Mouse (Mus musculus) midbrain, embryonic 12.5 days (tissue): ENCODE data around the gene Zyx. TPM values are rescaled to one million over a fixed set of nuclear protein-coding genes. Genes with fewer than 3 reads are reported as not detected.

Experiments
- ATAC-seq: fragments of 200-750 bp; cut with Nextera tagmentation; 2 replicates; pipeline ENCODE4 v1.8.0; 2017; ENCODE audit warnings: low read depth, moderate TSS enrichment, moderate library complexity; ENCODE audit not compliant: low FRiP score
- H3K27ac ChIP-seq: fragments of 300-500 bp; sonication (generic); replicated peaks from 2 replicates; pipeline ENCODE4 v1.5.1; 2016; ENCODE audit warnings: mild to moderate bottlenecking
- H3K27me3 ChIP-seq: fragments of 300-500 bp; sonication (generic); 2 replicates; pipeline ENCODE4 v1.6.1; 2016; ENCODE audit warnings: mild to moderate bottlenecking
- H3K36me3 ChIP-seq: fragments of 300-500 bp; sonication (generic); 2 replicates; pipeline ENCODE4 v1.6.1; 2016
- H3K4me1 ChIP-seq: fragments of 300-500 bp; sonication (generic); 2 replicates; pipeline ENCODE4 v1.6.1; 2016
- H3K4me2 ChIP-seq: fragments of 300-500 bp; sonication (generic); replicated peaks from 2 replicates; pipeline ENCODE4 v1.6.1; 2016; ENCODE audit warnings: mild to moderate bottlenecking, moderate library complexity
- H3K4me3 ChIP-seq: fragments of 300-500 bp; sonication (generic); 2 replicates; pipeline ENCODE4 v1.5.1; 2016; ENCODE audit warnings: mild to moderate bottlenecking
- H3K9ac ChIP-seq: fragments of 300-500 bp; sonication (generic); replicated peaks from 2 replicates; pipeline ENCODE4 v1.6.1; 2016; ENCODE audit warnings: mild to moderate bottlenecking, moderate library complexity
- H3K9me3 ChIP-seq: fragments of 300-500 bp; sonication (generic); 2 replicates; pipeline ENCODE4 v1.6.1; 2016; ENCODE audit warnings: mild to moderate bottlenecking
- WGBS: fragments of 180-500 bp; shearing (Covaris S2); methylation state at CpG from one replicate; pipeline ENCODE4 v1.1.7; 2016; 5-methylcytosine and 5-hydroxymethylcytosine counted together
- polyA plus RNA-seq: library from polyadenylated mRNA; unstranded; fragments of >200 nt; fragmentation: Nextera tagmentation; extraction: Ambion mirVana; gene quantifications from 2 replicates; pipeline ENCODE4 v1.2.1, GENCODE M21; 2016

Gene Zyx
- polyA plus RNA-seq, 1 experiment from 2014 or later, result 71.5 TPM

DNA sequence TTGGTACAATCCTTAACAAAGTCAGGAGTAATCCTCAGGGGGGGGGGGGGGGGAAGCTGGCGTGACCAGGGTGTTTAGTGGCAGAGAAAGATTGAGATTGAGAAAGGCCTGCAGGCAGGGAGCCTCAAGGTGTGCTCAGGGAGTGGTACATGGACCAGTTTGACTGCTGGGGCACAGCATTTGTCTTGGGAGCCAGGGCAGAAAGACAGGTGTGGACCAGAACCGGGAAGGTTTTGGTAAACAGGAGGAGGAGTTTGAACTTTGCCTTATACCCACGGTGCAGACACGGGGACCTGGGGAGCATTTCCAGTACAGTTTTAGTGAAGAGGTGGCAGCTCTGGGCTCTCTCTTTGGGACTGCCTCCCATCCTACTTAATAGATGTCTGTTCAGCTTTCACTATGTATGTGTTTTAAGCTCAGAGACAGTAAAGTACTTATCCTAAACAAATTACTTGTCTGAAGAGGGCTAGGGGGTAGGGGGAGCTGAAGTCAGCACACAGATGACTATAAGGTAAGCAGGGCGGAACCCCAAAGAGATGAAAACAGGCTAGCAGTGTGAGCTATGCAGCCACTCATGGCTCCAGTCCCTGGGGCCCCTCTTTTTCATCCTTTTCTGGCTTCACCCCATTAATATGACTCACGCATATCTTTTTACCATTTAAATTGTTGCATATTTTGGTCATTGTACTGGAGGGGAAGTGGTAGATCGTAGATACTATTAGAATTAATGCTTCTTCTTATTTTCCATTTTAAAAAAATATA, 24.4 kb downstream of the Zyx start:
- 0 out of 2 replicates have a peak, but pooled peaks have one; percentile 13 for ATAC-seq

GRCm38 (mm10) chr6:42374701-42375100, 25.3 kb downstream of the Zyx start:
- no peak overlapping the region for H3K4me3 ChIP-seq
- no peak overlapping the region for H3K27ac ChIP-seq
- WGBS, result 82% methylated on average over 4 of the region's 4 CpGs
- H3K4me1 ChIP-seq, result peaks cover 19% of the 10 kb centered on the region
- H3K9ac ChIP-seq, result no peak overlapping the region
- H3K27me3 ChIP-seq, result peaks cover 56% of the 10 kb centered on the region
- ATAC-seq, result no peak
- no peaks in the 10 kb centered on the region for H3K36me3 ChIP-seq
- H3K9me3 ChIP-seq, result no peaks in the 10 kb centered on the region
- H3K4me2 ChIP-seq, result no peak overlapping the region

More for the DNA sequence above, 24.4 kb downstream of the Zyx start:
- H3K36me3 ChIP-seq, result no peaks in the 10 kb centered on the region
- H3K4me2 ChIP-seq, result peak overlapping the region; percentile 96
- no peaks in the 10 kb centered on the region for H3K9me3 ChIP-seq
- peaks cover 55% of the 10 kb centered on the region for H3K27me3 ChIP-seq
- H3K9ac ChIP-seq, result no peak overlapping the region
- H3K4me1 ChIP-seq, result peaks cover 21% of the 10 kb centered on the region
- 47% methylated on average over 6 of the region's 7 CpGs for WGBS
- no peak overlapping the region for H3K27ac ChIP-seq
- H3K4me3 ChIP-seq, result peak overlapping the region; percentile 52

- Histone ChIP-seq H3K36me3 (no peaks in the 10 kb centered on the region), H3K27ac (no peak overlapping the region), H3K9me3 (no peaks in the 10 kb centered on the region), H3K27me3 (peaks cover 56% of the 10 kb centered on the region), H3K4me2 (no peak overlapping the region), H3K9ac (no peak overlapping the region), H3K4me1 (peaks cover 15% of the 10 kb centered on the region), H3K4me3 (no peak overlapping the region)
- ATAC-seq, result no peak
- 89% methylated on average over 2 of the region's 2 CpGs for WGBS
Observed at GRCm38 (mm10) chr6:42375131-42375530, 25.7 kb downstream of the Zyx start.

GRCm38 (mm10) chr6:42376016-42376415, 26.6 kb downstream of the Zyx start:
- H3K4me3 ChIP-seq, result no peak overlapping the region
- ATAC-seq, result no peak
- H3K9ac ChIP-seq, result no peak overlapping the region
- H3K27ac ChIP-seq, result no peak overlapping the region
- peaks cover 18% of the 10 kb centered on the region for H3K4me1 ChIP-seq
- 33% methylated on average over 4 of the region's 4 CpGs for WGBS
- H3K9me3 ChIP-seq, result no peaks in the 10 kb centered on the region
- H3K4me2 ChIP-seq, result no peak overlapping the region
- H3K27me3 ChIP-seq, result peaks cover 50% of the 10 kb centered on the region
- no peaks in the 10 kb centered on the region for H3K36me3 ChIP-seq

- H3K4me2 ChIP-seq, result no peak overlapping the region
- 77% methylated on average over 6 of the region's 6 CpGs for WGBS
Observed at GRCm38 (mm10) chr6:42376504-42377019, 27.1 kb downstream of the Zyx start.

GRCm38 (mm10) chr6:42377280-42377679, 27.9 kb downstream of the Zyx start:
- no peaks in the 10 kb centered on the region for H3K36me3 ChIP-seq
- ATAC-seq, result no peak
- H3K4me3 ChIP-seq, result no peak overlapping the region
- peaks cover 18% of the 10 kb centered on the region for H3K4me1 ChIP-seq
- H3K4me2 ChIP-seq, result no peak overlapping the region
- peaks cover 43% of the 10 kb centered on the region for H3K27me3 ChIP-seq
- no peak overlapping the region for H3K27ac ChIP-seq
- no peaks in the 10 kb centered on the region for H3K9me3 ChIP-seq
- 61% methylated on average over 5 of the region's 5 CpGs for WGBS
- no peak overlapping the region for H3K9ac ChIP-seq

More at GRCm38 (mm10) chr6:42376504-42377019, 27.1 kb downstream of the Zyx start:
- H3K4me1 ChIP-seq, result peaks cover 18% of the 10 kb centered on the region
- peaks cover 49% of the 10 kb centered on the region for H3K27me3 ChIP-seq
- H3K9me3 ChIP-seq, result no peaks in the 10 kb centered on the region
- H3K27ac ChIP-seq, result no peak overlapping the region
- no peak for ATAC-seq
- H3K36me3 ChIP-seq, result no peaks in the 10 kb centered on the region
- no peak overlapping the region for H3K4me3 ChIP-seq
- H3K9ac ChIP-seq, result no peak overlapping the region

- no peaks in the 10 kb centered on the region for H3K9me3 ChIP-seq
- no peak overlapping the region for H3K4me2 ChIP-seq
- H3K27ac ChIP-seq, result no peak overlapping the region
- no peak for ATAC-seq
- H3K4me1 ChIP-seq, result 0 out of 2 replicates have a peak, but pooled peaks cover 3% of the 10 kb centered on the region
- H3K4me3 ChIP-seq, result no peak overlapping the region
- 36% methylated on average over 3 of the region's 3 CpGs for WGBS
- no peaks in the 10 kb centered on the region for H3K36me3 ChIP-seq
- H3K9ac ChIP-seq, result no peak overlapping the region
- H3K27me3 ChIP-seq, result peaks cover 34% of the 10 kb centered on the region
Observed at GRCm38 (mm10) chr6:42379551-42379950, 30.1 kb downstream of the Zyx start.

GRCm38 (mm10) chr6:42380416-42381144, 31.1 kb downstream of the Zyx start:
- H3K9ac ChIP-seq, result no peak overlapping the region

DNA sequence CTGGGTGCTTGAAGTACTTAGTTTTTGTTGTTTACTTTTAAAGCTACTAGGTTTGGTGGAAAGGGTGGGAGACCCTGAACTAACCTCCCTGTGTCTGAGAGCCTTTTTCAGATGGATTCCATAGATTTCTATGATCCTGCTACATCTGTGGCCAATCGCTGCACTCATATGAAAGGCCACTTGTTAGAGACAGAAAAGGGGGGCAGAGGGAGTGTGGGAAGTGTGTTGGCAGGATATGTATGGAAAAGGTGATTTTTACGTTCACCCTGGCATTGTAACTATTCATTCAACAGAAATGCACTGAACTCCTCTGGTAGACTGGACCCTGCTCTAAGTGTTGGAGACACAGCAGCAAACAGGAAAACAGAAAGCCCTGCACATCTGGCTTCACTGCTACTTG, 31.8 kb downstream of the Zyx start:
- H3K27ac ChIP-seq, result no peak overlapping the region
- H3K4me3 ChIP-seq, result no peak overlapping the region
- H3K9me3 ChIP-seq, result no peaks in the 10 kb centered on the region
- WGBS, result 46% methylated on average over 2 of the region's 2 CpGs
- no peak overlapping the region for H3K4me2 ChIP-seq
- no peak overlapping the region for H3K9ac ChIP-seq
- 0 out of 2 replicates have a peak, but pooled peaks cover 3% of the 10 kb centered on the region for H3K4me1 ChIP-seq
- ATAC-seq, result no peak
- H3K36me3 ChIP-seq, result no peaks in the 10 kb centered on the region
- H3K27me3 ChIP-seq, result peaks cover 17% of the 10 kb centered on the region

More at GRCm38 (mm10) chr6:42380416-42381144, 31.1 kb downstream of the Zyx start:
- Histone ChIP-seq H3K36me3 (no peaks in the 10 kb centered on the region), H3K27ac (no peak overlapping the region), H3K4me2 (no peak overlapping the region), H3K4me3 (no peak overlapping the region), H3K9me3 (no peaks in the 10 kb centered on the region), H3K27me3 (peaks cover 24% of the 10 kb centered on the region), H3K4me1 (0 out of 2 replicates have a peak, but pooled peaks cover 3% of the 10 kb centered on the region)
- 1% methylated on average over 8 of the region's 8 CpGs for WGBS
- no peak; the same call in 1 of the 2 replicates for ATAC-seq

DNA sequence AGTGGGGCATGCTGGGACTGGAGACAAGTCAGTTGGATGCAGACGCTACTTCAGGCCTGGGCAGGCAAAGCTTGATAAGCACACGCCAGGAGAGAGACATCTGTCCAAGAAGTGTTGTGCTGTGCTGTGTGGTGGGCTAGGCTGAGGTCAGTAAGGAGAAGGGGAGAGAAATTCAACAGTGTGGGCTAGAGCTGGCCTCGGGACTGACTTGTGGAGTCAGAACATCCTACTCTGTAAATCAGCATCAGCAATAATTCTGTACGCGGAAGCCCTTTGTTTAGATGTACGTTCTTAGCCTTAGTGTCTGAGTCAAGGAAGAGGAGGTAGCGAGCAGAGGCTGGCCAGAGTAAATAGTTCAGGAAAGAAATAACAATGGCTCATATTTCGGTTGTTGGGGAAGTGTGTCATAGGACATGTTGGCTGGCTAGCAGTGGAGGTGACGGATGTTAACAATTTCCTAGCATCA, 32.5 kb downstream of the Zyx start:
- Histone ChIP-seq H3K4me3 (no peak overlapping the region), H3K9ac (no peak overlapping the region), H3K27me3 (peaks cover 10% of the 10 kb centered on the region; the same call in 1 of the 2 replicates), H3K27ac (no peak overlapping the region), H3K4me1 (0 out of 2 replicates have a peak, but pooled peaks cover 3% of the 10 kb centered on the region), H3K4me2 (no peak overlapping the region), H3K9me3 (no peaks in the 10 kb centered on the region), H3K36me3 (no peaks in the 10 kb centered on the region)
- WGBS, result 81% methylated on average over 9 of the region's 9 CpGs
- ATAC-seq, result no peak

DNA sequence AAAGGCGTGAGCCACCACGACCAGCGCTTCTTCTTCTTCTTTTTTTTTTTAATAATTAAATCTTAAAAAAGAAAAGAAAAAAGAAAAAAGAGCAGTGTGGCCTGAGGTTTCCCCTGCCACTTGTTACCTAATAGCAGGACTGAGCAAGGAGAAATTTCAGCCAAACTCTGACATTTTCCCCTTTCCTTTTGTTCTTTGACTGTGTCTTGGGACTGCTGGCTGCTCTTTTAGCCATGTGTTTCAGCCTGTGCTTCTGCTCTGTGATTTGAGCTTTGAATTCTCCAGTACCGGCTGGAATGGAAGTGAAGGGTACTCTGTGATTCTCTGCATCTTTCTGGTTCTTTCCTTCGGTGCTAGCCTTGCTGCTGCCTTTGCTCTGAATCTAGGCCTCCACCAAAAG, 33.9 kb downstream of the Zyx start:
- ATAC-seq, result no peak
- Histone ChIP-seq H3K4me1 (0 out of 2 replicates have a peak, but pooled peaks cover 3% of the 10 kb centered on the region), H3K27ac (no peak overlapping the region), H3K27me3 (peaks cover 9% of the 10 kb centered on the region; the same call in 1 of the 2 replicates), H3K9ac (no peak overlapping the region), H3K4me3 (no peak overlapping the region), H3K36me3 (no peaks in the 10 kb centered on the region), H3K4me2 (no peak overlapping the region), H3K9me3 (no peaks in the 10 kb centered on the region)
- 88% methylated on average over 5 of the region's 5 CpGs for WGBS

DNA sequence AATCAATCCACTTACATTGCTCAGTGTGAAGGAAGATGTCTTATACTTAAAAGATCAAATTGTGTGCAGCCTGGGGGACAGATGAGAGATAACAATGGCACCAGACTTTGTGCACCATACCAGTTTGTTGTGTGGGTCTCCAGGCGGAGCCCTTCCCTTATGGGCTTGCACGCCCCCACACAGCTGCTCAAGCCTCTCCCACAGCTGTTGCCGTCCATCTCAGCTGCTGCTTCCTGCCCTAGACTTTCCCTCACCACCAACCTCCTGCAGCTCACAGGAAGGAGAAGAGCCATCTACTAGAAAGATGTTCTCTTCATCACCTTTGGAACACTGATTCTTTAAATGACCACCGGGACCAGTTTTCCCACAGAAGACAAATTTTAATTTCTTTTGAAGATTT, 36.2 kb downstream of the Zyx start:
- H3K4me1 ChIP-seq, result 0 out of 2 replicates have a peak, but pooled peaks cover 2% of the 10 kb centered on the region
- no peak for ATAC-seq
- WGBS, result 88% methylated on average over 4 of the region's 4 CpGs

More for the DNA sequence above, 36.2 kb downstream of the Zyx start:
- Histone ChIP-seq H3K9me3 (no peaks in the 10 kb centered on the region), H3K27ac (no peak overlapping the region), H3K9ac (no peak overlapping the region), H3K4me3 (no peak overlapping the region), H3K27me3 (0 out of 2 replicates have a peak, but pooled peaks cover 6% of the 10 kb centered on the region), H3K36me3 (no peaks in the 10 kb centered on the region), H3K4me2 (no peak overlapping the region)
